Mouse (Mus musculus) testis, adult 2 months (tissue): ENCODE data around the gene 4933402D24Rik.

Experiments used
- CTCF ChIP-seq: fragments of 200-500 bp; IDR thresholded peaks from 2 replicates; pipeline ENCODE4 v1.5.1; 2012; ENCODE audit warnings: low read depth, mild to moderate bottlenecking, inconsistent platforms, low read length, moderate library complexity; ENCODE audit not compliant: control insufficient read depth, insufficient read depth, insufficient replicate concordance
- POLR2A ChIP-seq: fragments of 200-500 bp; IDR thresholded peaks from 2 replicates; pipeline ENCODE4 v1.6.1; 2012; ENCODE audit warnings: low read depth, mild to moderate bottlenecking, inconsistent platforms, low read length, moderate library complexity; ENCODE audit not compliant: control insufficient read depth

DNA sequence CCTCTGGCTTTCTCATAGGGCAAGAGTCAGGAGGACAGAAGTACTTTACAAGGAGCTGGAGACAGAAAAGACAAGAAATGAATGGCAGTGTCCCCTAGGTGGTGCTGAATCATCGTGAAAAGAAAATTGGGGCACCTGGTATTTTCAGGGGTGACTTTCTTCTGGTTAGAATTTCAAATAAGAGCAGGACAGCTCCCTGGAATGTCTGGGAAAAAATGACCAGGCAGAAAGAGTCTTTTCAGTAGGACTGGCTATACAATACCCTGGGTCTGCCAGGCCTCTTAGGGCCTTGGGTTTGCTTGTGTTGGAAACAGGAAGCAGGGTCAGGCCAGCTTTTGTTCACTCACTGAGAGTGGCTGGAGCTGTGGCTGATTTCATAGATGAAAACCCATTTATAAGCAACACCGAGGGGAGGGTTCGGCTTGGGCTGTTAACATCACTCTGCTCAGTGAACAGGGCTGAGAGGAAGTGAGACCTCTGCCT lies 5.8 kb downstream of the 4933402D24Rik start:
- no peak for TF ChIP-seq CTCF
- TF ChIP-seq POLR2A, result no peak
